Mouse (Mus musculus) hindbrain, postnatal 0 days (tissue): ENCODE results near the gene Csnk1d. TPM values are rescaled to one million over a fixed set of nuclear protein-coding genes. Genes with fewer than 3 reads are reported as not detected.

ENCODE experiments used
- ATAC-seq: fragments of 200-750 bp; cut with Nextera tagmentation; 2 replicates; pipeline ENCODE4 v1.8.0; 2017; ENCODE audit warnings: mild to moderate bottlenecking, moderate TSS enrichment, moderate library complexity
- DNase-seq: peaks from one replicate; pipeline ENCODE4 v3.0.0-alpha.2; 2015; ENCODE audit warnings: low spot score
- H3K27ac ChIP-seq: fragments of 300-500 bp; sonication (generic); 2 replicates; pipeline ENCODE4 v1.5.1; 2014; ENCODE audit warnings: mild to moderate bottlenecking
- H3K27me3 ChIP-seq: fragments of 300-500 bp; sonication (generic); 2 replicates; pipeline ENCODE4 v1.6.1; 2014; ENCODE audit warnings: low read length, mixed read lengths; ENCODE audit not compliant: insufficient read depth
- H3K36me3 ChIP-seq: fragments of 300-500 bp; sonication (generic); 2 replicates; pipeline ENCODE4 v1.6.1; 2014; ENCODE audit warnings: low read length, mixed read lengths; ENCODE audit not compliant: insufficient read depth
- H3K4me1 ChIP-seq: fragments of 300-500 bp; sonication (generic); 2 replicates; pipeline ENCODE4 v1.6.1; 2014; ENCODE audit warnings: antibody characterized with exemption, low read length, mixed read lengths; ENCODE audit not compliant: insufficient read depth
- H3K4me2 ChIP-seq: fragments of 300-500 bp; sonication (generic); 2 replicates; pipeline ENCODE4 v1.6.1; 2014; ENCODE audit warnings: low read depth, mild to moderate bottlenecking, low read length, moderate library complexity, mixed read lengths
- H3K4me3 ChIP-seq: fragments of 300-500 bp; sonication (generic); 2 replicates; pipeline ENCODE4 v1.5.1; 2014; ENCODE audit warnings: low read length
- H3K9ac ChIP-seq: fragments of 300-500 bp; sonication (generic); replicated peaks from 2 replicates; pipeline ENCODE4 v1.6.1; 2014; ENCODE audit warnings: mild to moderate bottlenecking, low read length, moderate library complexity, mixed read lengths
- H3K9me3 ChIP-seq: fragments of 300-500 bp; sonication (generic); 2 replicates; pipeline ENCODE4 v1.6.1; 2016; ENCODE audit warnings: low read length, mixed read lengths
- CTCF ChIP-seq: IDR thresholded peaks from 2 replicates; pipeline ENCODE4 v1.5.1; 2016; ENCODE audit warnings: antibody characterized with exemption, control low read depth, low read depth
- WGBS: fragments of 180-500 bp; shearing (Covaris S2); extraction: QIAGEN DNeasy Blood & Tissue Kit; methylation state at CpG from one replicate; pipeline ENCODE4 v1.1.7; 2014; 5-methylcytosine and 5-hydroxymethylcytosine counted together
- polyA plus RNA-seq: library from polyadenylated mRNA; unstranded; fragments of >200 nt; fragmentation: Nextera tagmentation; extraction: Ambion mirVana; gene quantifications from 2 replicates; pipeline ENCODE4 v1.2.1, GENCODE M21; 2015
- total RNA-seq: library from RNA; depleted of rRNA; stranded (reverse); fragments of >200 nt; gene quantifications from 2 replicates; pipeline ENCODE4 v1.2.3, GENCODE M21; 2014

The Csnk1d gene
- total and polyA plus RNA-seq, 2 experiments from 2014 or later, result 95.2 to 102 TPM

- Histone ChIP-seq H3K9me3 (no peaks in the 10 kb centered on the region), H3K4me1 (no peaks in the 10 kb centered on the region), H3K4me2 (no peak overlapping the region), H3K27me3 (no peaks in the 10 kb centered on the region), H3K9ac (no peak overlapping the region), H3K27ac (no peak overlapping the region; the same call in 1 of the 2 replicates), H3K36me3 (peaks cover 68% of the 10 kb centered on the region), H3K4me3 (no peak overlapping the region)
- no peak for ATAC-seq
- 88% methylated on average over 7 of the region's 7 CpGs for WGBS
- DNase-seq, result no peak
- TF ChIP-seq CTCF, result no peak
Measured at GRCm38 (mm10) chr11:120962909-120963308, 28.2 kb downstream of the Csnk1d start.

GRCm38 (mm10) chr11:120962050-120962771 lies 28.9 kb downstream of the Csnk1d start:
- no peak for DNase-seq
- Histone ChIP-seq H3K9ac (no peak overlapping the region), H3K27me3 (no peaks in the 10 kb centered on the region), H3K4me1 (no peaks in the 10 kb centered on the region), H3K4me2 (no peak overlapping the region), H3K27ac (no peak overlapping the region), H3K4me3 (no peak overlapping the region), H3K9me3 (no peaks in the 10 kb centered on the region), H3K36me3 (peaks cover 61% of the 10 kb centered on the region)
- 93% methylated on average over 13 of the region's 13 CpGs for WGBS
- ATAC-seq, result no peak
- TF ChIP-seq CTCF, result no peak

- H3K9ac ChIP-seq, result no peak overlapping the region
- H3K9me3 ChIP-seq, result no peaks in the 10 kb centered on the region
- no peak overlapping the region for H3K4me3 ChIP-seq
- H3K36me3 ChIP-seq, result peaks cover 56% of the 10 kb centered on the region
- DNase-seq (no peak), ATAC-seq (no peak)
- H3K27me3 ChIP-seq, result no peaks in the 10 kb centered on the region
- no peak for TF ChIP-seq CTCF
- no peaks in the 10 kb centered on the region for H3K4me1 ChIP-seq
- H3K27ac ChIP-seq, result no peak overlapping the region
- H3K4me2 ChIP-seq, result no peak overlapping the region
- WGBS, result 87% methylated on average over 7 of the region's 7 CpGs
Measured at GRCm38 (mm10) chr11:120961594-120961993, 29.5 kb downstream of the Csnk1d start.

GRCm38 (mm10) chr11:120960248-120960647 lies 30.9 kb downstream of the Csnk1d start:
- H3K9me3 ChIP-seq, result no peaks in the 10 kb centered on the region
- peaks cover 53% of the 10 kb centered on the region for H3K36me3 ChIP-seq
- H3K27ac ChIP-seq, result no peak overlapping the region
- DNase-seq (no peak), ATAC-seq (no peak)
- H3K4me1 ChIP-seq, result no peaks in the 10 kb centered on the region
- no peak for TF ChIP-seq CTCF
- H3K4me3 ChIP-seq, result no peak overlapping the region
- H3K9ac ChIP-seq, result no peak overlapping the region
- no peaks in the 10 kb centered on the region for H3K27me3 ChIP-seq
- no peak overlapping the region for H3K4me2 ChIP-seq
- 68% methylated on average over 1 of the region's 1 CpGs for WGBS

GRCm38 (mm10) chr11:120959564-120959963 lies 31.6 kb downstream of the Csnk1d start:
- H3K4me3 ChIP-seq, result no peak overlapping the region
- H3K4me1 ChIP-seq, result no peaks in the 10 kb centered on the region
- H3K9ac ChIP-seq, result no peak overlapping the region
- H3K36me3 ChIP-seq, result peaks cover 46% of the 10 kb centered on the region
- no peaks in the 10 kb centered on the region for H3K9me3 ChIP-seq
- H3K4me2 ChIP-seq, result no peak overlapping the region
- no peak for TF ChIP-seq CTCF
- H3K27me3 ChIP-seq, result no peaks in the 10 kb centered on the region
- 84% methylated on average over 3 of the region's 3 CpGs for WGBS
- peak; percentile 16; the same call in 1 of the 2 replicates for ATAC-seq
- no peak overlapping the region for H3K27ac ChIP-seq
- no peak for DNase-seq

GRCm38 (mm10) chr11:120959066-120959465 lies 32.1 kb downstream of the Csnk1d start:
- Histone ChIP-seq H3K9me3 (no peaks in the 10 kb centered on the region), H3K27me3 (no peaks in the 10 kb centered on the region), H3K4me2 (no peak overlapping the region), H3K4me1 (no peaks in the 10 kb centered on the region), H3K9ac (no peak overlapping the region), H3K27ac (no peak overlapping the region), H3K4me3 (no peak overlapping the region), H3K36me3 (peaks cover 41% of the 10 kb centered on the region)
- DNase-seq, result no peak
- WGBS, result 90% methylated on average over 18 of the region's 18 CpGs
- TF ChIP-seq CTCF, result no peak
- peak; percentile 16; the same call in 1 of the 2 replicates for ATAC-seq

GRCm38 (mm10) chr11:120957731-120958257 lies 33.3 kb downstream of the Csnk1d start:
- Histone ChIP-seq H3K9ac (no peak overlapping the region), H3K36me3 (peaks cover 28% of the 10 kb centered on the region), H3K4me3 (no peak overlapping the region), H3K27me3 (no peaks in the 10 kb centered on the region), H3K9me3 (no peaks in the 10 kb centered on the region), H3K4me1 (no peaks in the 10 kb centered on the region), H3K27ac (no peak overlapping the region), H3K4me2 (no peak overlapping the region)
- WGBS, result 64% methylated on average over 15 of the region's 15 CpGs
- TF ChIP-seq CTCF, result no peak
- no peak for ATAC-seq
- no peak for DNase-seq
